Mouse (Mus musculus) midbrain, postnatal 0 days (tissue): ENCODE measurements around the gene Gramd1b. TPM values are rescaled to one million over a fixed set of nuclear protein-coding genes. Genes with fewer than 3 reads are reported as not detected.
A peak's percentile ranks its signal among the peaks of the same experiment; 100 is the strongest.

Experiments
- ATAC-seq: fragments of 200-750 bp; cut with Nextera tagmentation; 2 replicates; pipeline ENCODE4 v1.8.0; 2017; ENCODE audit warnings: moderate number of reproducible peaks, mild to moderate bottlenecking, moderate TSS enrichment, moderate library complexity; ENCODE audit not compliant: low FRiP score
- DNase-seq: peaks from one replicate; pipeline ENCODE4 v3.0.0-alpha.2; 2015; ENCODE audit warnings: low spot score
- H3K27ac ChIP-seq: fragments of 300-500 bp; sonication (generic); 2 replicates; pipeline ENCODE4 v1.5.1; 2014; ENCODE audit warnings: low read depth, mild to moderate bottlenecking, low read length, mixed read lengths
- H3K27me3 ChIP-seq: fragments of 300-500 bp; sonication (generic); 2 replicates; pipeline ENCODE4 v1.6.1; 2014; ENCODE audit warnings: low read length, control low read depth, mixed read lengths; ENCODE audit not compliant: insufficient read depth
- H3K36me3 ChIP-seq: fragments of 300-500 bp; sonication (generic); 2 replicates; pipeline ENCODE4 v1.6.1; 2014; ENCODE audit warnings: low read length, control low read depth, mixed read lengths; ENCODE audit not compliant: insufficient read depth
- H3K4me1 ChIP-seq: fragments of 300-500 bp; sonication (generic); 2 replicates; pipeline ENCODE4 v1.6.1; 2014; ENCODE audit warnings: mild to moderate bottlenecking, control low read depth, antibody characterized with exemption, low read length, mixed read lengths; ENCODE audit not compliant: insufficient read depth
- H3K4me2 ChIP-seq: fragments of 300-500 bp; sonication (generic); 2 replicates; pipeline ENCODE4 v1.6.1; 2014; ENCODE audit warnings: low read depth, mild to moderate bottlenecking, low read length, mixed read lengths; ENCODE audit not compliant: poor library complexity, severe bottlenecking
- H3K4me3 ChIP-seq: fragments of 300-500 bp; sonication (generic); 2 replicates; pipeline ENCODE4 v1.5.1; 2014; ENCODE audit warnings: low read depth, mild to moderate bottlenecking, low read length, moderate library complexity
- H3K9ac ChIP-seq: fragments of 300-500 bp; sonication (generic); replicated peaks from 2 replicates; pipeline ENCODE4 v1.6.1; 2014; ENCODE audit warnings: mild to moderate bottlenecking, low read length, moderate library complexity, mixed read lengths; ENCODE audit not compliant: poor library complexity, severe bottlenecking
- H3K9me3 ChIP-seq: fragments of 300-500 bp; sonication (generic); 2 replicates; pipeline ENCODE4 v1.6.1; 2016; ENCODE audit warnings: low read length, control low read depth
- CTCF ChIP-seq: IDR thresholded peaks from 2 replicates; pipeline ENCODE4 v1.5.1; 2016; ENCODE audit warnings: antibody characterized with exemption, mild to moderate bottlenecking
- WGBS: fragments of 180-500 bp; shearing (Covaris S2); extraction: QIAGEN DNeasy Blood & Tissue Kit; methylation state at CpG from one replicate; pipeline ENCODE4 v1.1.7; 2014; 5-methylcytosine and 5-hydroxymethylcytosine counted together
- polyA plus RNA-seq: library from polyadenylated mRNA; unstranded; fragments of >200 nt; fragmentation: Nextera tagmentation; extraction: Ambion mirVana; gene quantifications from 2 replicates; pipeline ENCODE4 v1.2.1, GENCODE M21; 2015
- total RNA-seq: library from RNA; depleted of rRNA; stranded (reverse); fragments of >200 nt; gene quantifications from 2 replicates; pipeline ENCODE4 v1.2.3, GENCODE M21; 2014

Gramd1b gene
- total and polyA plus RNA-seq, 2 experiments from 2014 or later: 19.1 to 48.3 TPM

- Histone ChIP-seq H3K27ac (peak overlapping the region; percentile 48; the same call in 1 of the 2 replicates), H3K9ac (no peak overlapping the region), H3K4me2 (0 out of 2 replicates have a peak overlapping the region, but pooled peaks have one; percentile 36), H3K9me3 (no peaks in the 10 kb centered on the region), H3K4me3 (no peak overlapping the region), H3K36me3 (no peaks in the 10 kb centered on the region), H3K27me3 (no peaks in the 10 kb centered on the region), H3K4me1 (peaks cover 9% of the 10 kb centered on the region; the same call in 1 of the 2 replicates)
- DNase-seq (peak; percentile 75), ATAC-seq (0 out of 2 replicates have a peak, but pooled peaks have one; percentile 28)
- WGBS: 39% methylated on average over 8 of the region's 8 CpGs
- TF ChIP-seq CTCF: peak; percentile 71
These were observed 140.3 kb downstream of the Gramd1b start for GRCm38 (mm10) chr9:40390904-40391303.

DNA sequence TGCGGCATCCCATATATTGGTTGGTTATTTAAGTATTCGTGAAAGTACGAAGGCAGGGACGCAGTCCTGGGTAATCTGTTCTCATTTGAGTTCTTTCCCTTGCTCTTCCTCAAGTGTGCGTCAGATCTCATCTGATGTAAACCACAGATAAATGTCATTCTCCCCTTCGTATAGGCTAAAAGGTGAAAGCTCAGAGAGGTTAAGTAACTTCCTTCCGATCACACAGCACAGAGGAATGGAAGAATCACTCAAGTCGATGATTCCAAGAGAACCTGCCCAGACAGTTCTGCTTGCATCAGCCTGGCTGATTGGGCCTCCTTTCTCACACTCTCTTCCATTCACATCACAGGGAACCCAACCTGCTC is 140.8 kb downstream of the Gramd1b start:
- no peak for ATAC-seq
- peaks cover 9% of the 10 kb centered on the region; the same call in 1 of the 2 replicates for H3K4me1 ChIP-seq
- H3K36me3 ChIP-seq: no peaks in the 10 kb centered on the region
- no peaks in the 10 kb centered on the region for H3K27me3 ChIP-seq
- H3K4me3 ChIP-seq: no peak overlapping the region
- no peak overlapping the region for H3K4me2 ChIP-seq
- H3K9me3 ChIP-seq: no peaks in the 10 kb centered on the region
- H3K27ac ChIP-seq: no peak overlapping the region
- DNase-seq: no peak
- TF ChIP-seq CTCF: no peak
- WGBS: 97% methylated on average over 8 of the region's 8 CpGs
- H3K9ac ChIP-seq: no peak overlapping the region

- H3K27me3 ChIP-seq: no peaks in the 10 kb centered on the region
- H3K27ac ChIP-seq: no peak overlapping the region
- 90% methylated on average over 8 of the region's 8 CpGs for WGBS
- no peak overlapping the region for H3K4me3 ChIP-seq
- H3K36me3 ChIP-seq: no peaks in the 10 kb centered on the region
- ATAC-seq: no peak
- peaks cover 9% of the 10 kb centered on the region; the same call in 1 of the 2 replicates for H3K4me1 ChIP-seq
- no peak overlapping the region for H3K9ac ChIP-seq
- no peak overlapping the region for H3K4me2 ChIP-seq
- no peak for TF ChIP-seq CTCF
- DNase-seq: no peak
- H3K9me3 ChIP-seq: no peaks in the 10 kb centered on the region
These were observed 141.4 kb downstream of the Gramd1b start for GRCm38 (mm10) chr9:40389669-40390395.

- WGBS: 84% methylated on average over 6 of the region's 6 CpGs
- Histone ChIP-seq H3K36me3 (no peaks in the 10 kb centered on the region), H3K9me3 (no peaks in the 10 kb centered on the region), H3K27ac (no peak overlapping the region), H3K27me3 (no peaks in the 10 kb centered on the region), H3K4me1 (peaks cover 9% of the 10 kb centered on the region; the same call in 1 of the 2 replicates), H3K9ac (no peak overlapping the region), H3K4me2 (no peak overlapping the region), H3K4me3 (no peak overlapping the region)
- ATAC-seq: no peak
- DNase-seq: no peak
- no peak for TF ChIP-seq CTCF
These were observed 142.0 kb downstream of the Gramd1b start for GRCm38 (mm10) chr9:40389175-40389574.

DNA sequence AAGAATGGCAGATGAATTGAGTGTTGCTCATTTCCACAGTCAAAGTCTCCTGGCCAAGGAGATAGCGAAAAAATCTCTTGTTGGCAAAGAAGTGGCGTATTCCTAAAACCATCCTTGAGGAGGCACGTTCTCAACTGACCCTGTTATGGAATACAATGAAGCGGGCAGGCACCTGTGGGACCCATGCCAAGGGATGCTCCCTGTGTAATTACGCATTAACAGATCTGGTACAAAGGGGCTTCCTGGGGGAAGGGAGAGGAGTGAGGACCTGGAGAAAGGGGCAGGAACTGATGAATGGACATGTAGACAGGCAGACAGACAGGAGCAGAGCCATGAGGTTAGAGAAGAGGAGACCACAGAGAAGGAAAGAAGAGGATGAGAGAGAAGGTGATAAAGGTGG is 146.4 kb downstream of the Gramd1b start:
- no peak for DNase-seq
- H3K36me3 ChIP-seq: no peaks in the 10 kb centered on the region

DNA sequence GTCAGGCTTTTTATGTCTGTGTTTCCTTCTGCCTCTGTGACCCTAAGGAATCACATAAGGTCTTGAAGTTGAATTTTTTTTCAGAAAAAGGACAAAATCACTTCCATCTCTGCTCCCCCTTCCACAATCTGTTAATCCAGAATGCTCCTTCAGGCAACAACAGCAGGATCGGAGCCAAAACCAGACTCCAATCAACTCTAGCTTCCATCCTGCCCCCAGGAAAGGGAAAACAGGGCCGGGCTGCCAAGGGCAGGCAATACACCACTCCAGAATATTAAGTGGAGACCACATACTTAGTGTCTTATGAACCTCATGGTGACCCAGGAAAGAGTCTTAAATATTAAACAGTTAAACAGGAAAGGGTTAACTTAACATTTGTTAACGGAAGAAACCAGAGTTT is 148.7 kb downstream of the Gramd1b start:
- Histone ChIP-seq H3K4me2 (no peak overlapping the region), H3K4me3 (no peak overlapping the region), H3K27ac (0 out of 2 replicates have a peak overlapping the region, but pooled peaks have one; percentile 32), H3K27me3 (no peaks in the 10 kb centered on the region), H3K9ac (no peak overlapping the region), H3K36me3 (no peaks in the 10 kb centered on the region), H3K4me1 (no peaks in the 10 kb centered on the region), H3K9me3 (no peaks in the 10 kb centered on the region)
- ATAC-seq (no peak), DNase-seq (peak; percentile 45)
- WGBS: 60% methylated on average over 3 of the region's 3 CpGs
- no peak for TF ChIP-seq CTCF

More for the DNA sequence above, 146.4 kb downstream of the Gramd1b start:
- Histone ChIP-seq H3K27ac (no peak overlapping the region), H3K9me3 (no peaks in the 10 kb centered on the region), H3K4me2 (no peak overlapping the region), H3K4me3 (no peak overlapping the region), H3K27me3 (no peaks in the 10 kb centered on the region), H3K4me1 (no peaks in the 10 kb centered on the region), H3K9ac (no peak overlapping the region)
- 89% methylated on average over 5 of the region's 5 CpGs for WGBS
- TF ChIP-seq CTCF: no peak
- ATAC-seq: no peak
